Mouse (Mus musculus) kidney, postnatal 25 days (tissue): ENCODE measurements around the gene Ier3.

Experiments
- DNase-seq, 2 experiments: peaks; one replicate each; pipeline ENCODE4 v3.0.0; 2021; ENCODE audit warnings: mixed read lengths in 2 of 2

Gene Ier3

DNA sequence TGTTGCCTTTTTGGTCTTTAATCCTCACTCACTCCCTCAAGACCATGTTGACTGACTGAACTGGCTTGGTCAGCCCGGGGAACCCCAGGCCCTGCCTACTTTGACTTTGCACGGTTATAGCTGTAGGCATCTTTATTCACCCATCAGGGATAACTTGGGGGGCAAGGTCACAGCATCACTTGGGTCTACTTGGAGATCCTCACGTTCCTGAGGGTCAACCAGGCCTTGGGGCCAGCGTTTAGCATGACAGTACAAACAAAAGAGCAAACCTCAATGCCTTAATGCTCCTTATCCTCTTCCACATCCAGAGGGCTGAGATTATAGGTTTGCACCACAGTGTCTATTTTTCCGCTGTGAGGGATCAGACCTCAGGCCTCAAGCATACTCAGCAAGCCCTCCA, 9.2 kb upstream of the Ier3 start:
- peak in 1 of 2 experiments; percentile 24 for DNase-seq

DNA sequence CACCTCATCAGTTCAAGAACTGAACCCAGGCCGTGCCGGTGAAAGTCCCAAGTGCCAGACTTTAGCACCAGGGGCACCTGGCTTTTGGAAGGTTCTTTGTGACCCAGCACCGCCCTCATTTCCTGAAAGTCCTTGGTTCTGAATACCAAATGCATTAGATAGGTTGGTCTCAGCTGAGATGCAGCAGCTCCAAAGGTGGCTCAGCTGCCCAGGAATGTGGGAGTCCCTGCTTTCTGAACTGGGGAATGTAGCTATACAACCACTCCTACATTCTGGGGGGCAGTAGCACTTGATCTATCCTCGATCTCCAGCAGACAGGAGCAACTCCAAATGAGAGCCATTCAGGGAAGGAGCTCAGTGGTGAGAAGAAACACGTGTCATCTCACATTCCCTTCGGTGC, 8.7 kb upstream of the Ier3 start:
- DNase-seq: peak; percentile 13 to 61

DNA sequence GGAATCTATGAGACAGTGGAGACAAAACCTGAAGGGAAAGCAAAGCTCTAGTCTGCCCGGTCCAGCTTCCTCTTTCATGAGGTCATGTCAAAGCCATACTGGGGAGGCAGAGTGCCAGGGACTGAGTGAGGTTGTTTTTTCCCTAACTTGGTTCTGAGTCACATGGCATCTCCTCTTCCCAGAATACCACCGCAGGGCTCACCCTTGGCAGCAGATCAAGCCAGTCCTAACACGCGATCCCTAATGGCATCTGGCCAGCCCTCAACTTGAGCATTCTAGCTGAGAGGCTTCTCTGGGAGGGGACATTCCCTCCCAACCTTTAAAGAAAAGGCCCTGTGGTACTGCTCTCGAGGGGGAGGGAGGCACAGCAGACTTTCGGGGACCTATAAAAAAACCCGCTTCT, 8.2 kb upstream of the Ier3 start:
- peak; percentile 98 to 99 for DNase-seq

DNA sequence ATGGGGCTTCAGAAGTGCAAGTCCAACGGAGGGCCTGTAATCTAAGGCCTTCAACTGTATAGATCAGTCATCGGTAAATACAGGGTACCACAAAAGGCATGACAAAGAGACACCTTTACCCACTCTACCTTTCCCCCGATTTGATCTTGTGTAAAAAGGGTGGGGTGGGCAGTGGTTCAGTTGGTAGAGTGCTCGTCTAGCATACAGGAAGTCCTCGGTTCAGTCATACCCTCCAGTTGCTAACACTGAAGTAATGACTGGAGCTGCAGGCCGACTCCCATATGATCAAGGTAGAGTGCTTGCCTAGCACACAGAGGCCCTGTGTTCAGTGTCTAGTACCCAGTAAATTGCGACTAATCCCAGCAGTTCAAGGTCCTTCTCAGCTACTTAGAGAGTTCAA, 7.8 kb upstream of the Ier3 start:
- DNase-seq: no peak

DNA sequence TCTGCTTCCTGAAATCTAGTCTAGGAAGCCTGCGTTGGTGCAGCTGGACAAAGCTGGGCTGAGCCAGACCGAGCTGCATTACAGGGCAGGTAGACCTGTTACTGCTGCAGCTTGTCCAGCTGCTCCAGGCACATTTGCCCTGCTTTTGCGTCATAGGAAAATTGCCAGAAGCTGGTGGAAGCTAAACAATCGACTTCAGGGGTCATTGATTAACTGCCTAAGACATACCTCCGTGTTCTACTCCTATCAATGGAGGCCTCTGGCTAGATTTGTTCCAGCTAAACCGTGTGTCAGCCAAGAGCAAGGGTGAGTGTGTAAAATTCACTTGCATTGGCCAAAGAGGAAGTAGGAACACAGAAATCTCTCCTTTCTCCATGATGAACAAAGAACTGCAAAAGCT, 6.8 kb upstream of the Ier3 start:
- DNase-seq: peak; percentile 70 to 90

DNA sequence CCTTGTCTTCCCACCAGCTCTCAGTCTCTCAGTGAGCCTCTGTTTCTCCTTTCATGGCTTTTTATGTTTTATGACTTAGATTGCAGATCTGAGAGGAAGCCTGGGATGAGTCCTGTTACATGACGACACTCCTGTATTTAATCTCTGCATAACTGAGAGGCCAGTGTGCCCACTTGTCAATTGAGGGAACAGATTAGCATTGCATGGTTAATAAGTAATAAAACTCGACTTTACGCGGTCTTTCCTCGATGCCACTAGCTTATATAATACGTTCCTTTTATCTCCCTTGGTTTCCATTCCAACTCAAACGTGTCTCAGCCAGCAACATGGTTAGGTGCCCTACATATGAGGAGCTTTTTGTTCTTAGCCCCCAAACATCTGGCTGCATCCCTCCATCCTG, 5.6 kb upstream of the Ier3 start:
- DNase-seq: peak in 1 of 2 experiments; percentile 29

DNA sequence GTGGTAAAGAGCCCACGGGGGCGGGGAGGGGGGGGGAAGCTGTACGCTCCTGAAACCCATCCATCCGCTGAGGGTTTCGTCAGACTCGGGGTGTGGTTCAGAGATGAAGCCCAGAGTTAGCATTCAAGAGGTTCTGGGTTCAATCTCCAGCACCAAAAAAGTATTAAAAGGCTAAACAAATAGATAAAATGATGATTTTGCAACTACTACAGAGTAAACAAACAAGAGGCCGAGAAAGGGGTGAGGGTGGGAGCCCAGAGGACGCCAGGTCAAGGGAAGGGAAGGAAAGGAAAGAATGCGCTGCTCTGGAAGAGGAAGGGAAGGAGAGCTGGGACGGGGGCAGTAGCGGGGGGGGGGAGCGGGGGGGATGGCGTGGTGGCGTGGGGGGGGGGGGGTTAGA, 4.8 kb upstream of the Ier3 start:
- peak; percentile 41 to 73 for DNase-seq

DNA sequence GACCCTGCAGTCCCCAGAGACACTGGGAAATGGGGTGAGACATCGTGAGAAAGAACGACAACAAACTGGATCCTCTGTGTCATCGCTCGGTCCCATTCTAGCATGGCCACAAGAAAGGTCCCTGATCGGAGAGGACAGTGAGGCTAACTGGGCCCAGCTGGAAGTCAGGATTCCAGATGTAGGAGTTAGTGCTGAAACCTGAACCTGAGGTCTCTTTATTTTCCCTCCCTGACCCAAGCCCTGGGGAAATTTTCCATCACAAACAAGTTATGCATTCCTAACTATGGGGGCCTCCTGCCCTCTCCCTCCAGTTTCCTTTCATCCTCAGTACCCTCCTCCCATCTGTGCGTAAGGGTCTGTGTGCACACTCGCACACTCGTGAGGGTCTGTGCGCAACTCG, 4.3 kb upstream of the Ier3 start:
- DNase-seq: peak; percentile 29 to 67

DNA sequence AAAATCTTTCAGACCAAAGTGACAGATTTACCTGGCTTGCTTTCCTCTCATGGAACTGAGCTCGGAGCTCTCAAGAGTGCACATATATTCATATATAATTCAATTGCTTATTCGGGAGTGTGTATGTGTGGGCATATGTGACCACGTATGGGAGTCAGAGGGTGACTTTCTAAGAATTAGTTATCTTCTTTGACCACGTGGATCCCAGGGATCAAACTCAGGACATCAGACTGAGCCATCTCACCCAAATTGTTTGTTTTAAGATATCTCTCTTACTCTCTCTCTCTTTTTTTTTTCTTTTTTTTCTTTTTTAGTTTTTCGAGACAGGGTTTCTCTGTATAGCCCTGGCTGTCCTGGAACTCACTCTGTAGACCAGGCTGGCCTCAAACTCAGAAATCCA, 1.4 kb upstream of the Ier3 start:
- no peak for DNase-seq

DNA sequence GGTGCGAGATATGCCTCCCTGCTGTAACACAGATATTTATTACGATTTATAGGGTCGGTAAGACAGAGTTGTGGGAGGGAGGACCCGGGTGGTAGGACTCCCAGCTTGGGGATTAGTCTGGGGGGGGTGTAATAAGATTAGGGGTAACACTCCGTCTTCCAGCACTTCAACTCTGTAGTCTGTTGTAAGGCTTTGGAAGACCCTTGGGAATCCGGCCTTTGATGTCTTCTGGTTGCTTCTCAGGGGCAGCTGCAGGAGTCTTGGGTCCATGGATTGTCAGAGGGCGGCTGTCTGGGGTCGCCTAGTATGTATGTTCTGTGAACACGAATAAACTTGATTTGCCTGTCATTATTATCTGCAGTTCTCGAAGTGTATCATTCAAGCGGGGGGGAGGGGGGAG, 1.1 kb downstream of the Ier3 start:
- DNase-seq: no peak

DNA sequence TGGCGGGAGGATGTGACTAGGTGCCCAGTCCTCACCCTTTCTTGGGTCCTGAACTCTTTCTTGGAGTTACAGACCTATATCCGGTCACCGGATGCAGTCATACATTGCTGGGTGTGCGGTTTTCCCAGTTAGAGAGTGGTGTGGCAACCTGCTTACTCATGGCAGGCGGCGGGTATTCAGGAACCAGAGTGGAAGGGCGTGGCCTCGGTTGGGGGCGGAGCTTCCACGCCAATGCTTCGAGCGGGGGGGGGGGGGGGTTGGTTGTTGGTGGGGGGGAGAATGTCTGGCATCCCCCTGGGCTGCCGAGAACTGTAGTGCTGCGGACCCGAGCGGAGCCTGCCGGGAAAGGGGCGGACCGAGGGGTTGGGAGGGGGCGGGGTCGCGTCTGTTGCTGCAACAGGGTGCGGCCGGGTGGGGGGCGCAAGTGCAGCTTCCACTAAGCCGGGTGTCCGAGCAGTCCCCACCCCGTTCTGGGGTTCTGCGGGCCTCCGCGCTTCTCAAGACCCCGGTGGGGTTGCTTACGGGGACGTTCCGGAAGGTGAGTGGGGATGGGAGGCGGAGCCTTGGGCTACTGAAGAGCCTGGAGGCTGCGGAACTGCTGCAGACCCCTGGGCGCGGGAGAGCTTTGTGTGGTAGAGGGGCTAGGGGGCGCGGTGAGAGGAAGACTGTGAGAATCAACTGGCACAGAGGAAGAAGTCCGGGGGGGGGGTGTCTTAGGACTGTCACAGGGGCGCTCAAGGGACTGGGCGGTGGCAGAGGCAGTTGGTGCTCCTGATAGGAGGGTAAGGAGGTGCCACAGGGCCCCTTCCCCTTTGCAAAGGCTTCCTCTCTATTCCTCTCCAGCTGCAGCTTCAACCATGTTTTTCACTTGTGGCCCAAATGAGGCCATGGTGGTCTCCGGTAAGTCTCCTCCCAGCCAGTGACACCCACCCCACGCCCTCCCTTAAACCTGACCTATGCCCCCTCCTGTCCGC, 1.8 kb downstream of the Ier3 start, which contains the start of gene Flot1:
Flot1 (plus strand) TSS at position 267 of the 974 bp plus-strand sequence.
- peak; percentile 94 to 95 for DNase-seq

DNA sequence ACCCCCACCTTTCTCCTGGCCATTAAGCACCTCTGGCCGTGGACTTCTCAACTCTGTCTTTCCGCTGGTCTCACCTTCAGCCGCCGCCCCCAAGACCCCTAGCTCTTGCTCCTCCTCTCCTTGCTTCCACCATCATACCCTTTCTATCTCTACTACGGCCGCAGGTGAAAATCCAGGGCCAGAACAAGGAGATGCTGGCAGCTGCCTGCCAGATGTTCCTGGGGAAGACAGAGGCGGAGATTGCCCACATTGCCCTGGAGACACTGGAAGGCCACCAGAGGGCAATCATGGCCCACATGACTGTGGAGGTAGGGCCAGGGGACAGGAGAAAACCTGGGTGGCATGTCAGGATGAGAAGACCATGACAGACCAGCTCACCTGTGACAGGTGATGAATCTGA, 2.9 kb downstream of the Ier3 start:
- peak in 1 of 2 experiments; percentile 31 for DNase-seq

DNA sequence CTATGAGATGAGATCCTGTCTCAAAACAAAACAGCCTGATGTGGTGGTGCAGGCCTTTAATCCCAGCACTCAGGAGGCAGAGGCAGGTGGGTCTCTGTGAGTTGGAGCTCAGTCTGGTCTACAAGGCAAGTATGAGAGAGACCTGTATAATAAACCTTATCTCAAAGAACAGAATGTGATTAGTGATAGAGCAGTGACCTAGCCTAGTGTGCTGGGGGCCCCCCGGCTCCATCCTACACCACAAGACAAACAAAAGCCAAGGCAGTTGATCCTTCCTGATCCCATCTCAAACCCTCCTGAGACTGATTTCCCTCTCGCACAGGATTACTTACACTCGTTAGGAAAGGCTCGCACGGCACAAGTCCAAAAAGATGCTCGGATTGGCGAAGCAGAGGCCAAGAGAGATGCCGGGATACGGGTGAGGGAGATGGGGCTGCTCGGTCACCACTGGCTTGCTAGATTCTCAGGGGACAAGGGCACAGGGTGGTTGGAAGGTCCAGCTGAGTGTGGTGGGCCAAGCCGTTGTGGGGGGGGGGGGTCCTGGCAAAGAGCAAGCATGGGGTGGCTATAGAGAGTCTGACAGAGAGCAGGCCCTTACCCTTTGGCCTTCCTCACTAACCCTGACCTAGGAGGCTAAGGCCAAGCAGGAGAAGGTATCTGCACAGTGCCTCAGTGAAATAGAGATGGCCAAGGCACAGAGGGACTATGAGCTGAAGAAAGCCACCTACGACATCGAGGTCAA, 3.8 kb downstream of the Ier3 start:
- DNase-seq: no peak

DNA sequence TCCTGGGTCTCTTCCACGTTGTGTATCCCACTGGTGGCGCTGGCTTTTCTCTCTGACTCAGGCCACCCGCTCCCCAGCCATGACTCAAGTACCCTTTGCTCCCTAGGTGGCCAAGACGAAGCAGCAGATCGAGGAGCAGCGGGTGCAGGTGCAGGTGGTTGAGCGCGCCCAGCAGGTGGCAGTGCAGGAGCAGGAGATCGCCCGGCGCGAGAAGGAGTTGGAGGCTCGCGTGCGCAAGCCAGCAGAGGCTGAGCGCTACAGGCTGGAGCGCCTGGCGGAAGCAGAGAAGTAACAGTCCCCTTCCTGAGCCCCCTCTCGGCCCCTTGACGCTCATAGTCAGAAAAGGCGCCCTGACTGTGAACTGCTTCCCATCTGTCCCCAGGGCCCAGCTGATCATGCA, 8.3 kb downstream of the Ier3 start:
- peak; percentile 92 to 93 for DNase-seq

DNA sequence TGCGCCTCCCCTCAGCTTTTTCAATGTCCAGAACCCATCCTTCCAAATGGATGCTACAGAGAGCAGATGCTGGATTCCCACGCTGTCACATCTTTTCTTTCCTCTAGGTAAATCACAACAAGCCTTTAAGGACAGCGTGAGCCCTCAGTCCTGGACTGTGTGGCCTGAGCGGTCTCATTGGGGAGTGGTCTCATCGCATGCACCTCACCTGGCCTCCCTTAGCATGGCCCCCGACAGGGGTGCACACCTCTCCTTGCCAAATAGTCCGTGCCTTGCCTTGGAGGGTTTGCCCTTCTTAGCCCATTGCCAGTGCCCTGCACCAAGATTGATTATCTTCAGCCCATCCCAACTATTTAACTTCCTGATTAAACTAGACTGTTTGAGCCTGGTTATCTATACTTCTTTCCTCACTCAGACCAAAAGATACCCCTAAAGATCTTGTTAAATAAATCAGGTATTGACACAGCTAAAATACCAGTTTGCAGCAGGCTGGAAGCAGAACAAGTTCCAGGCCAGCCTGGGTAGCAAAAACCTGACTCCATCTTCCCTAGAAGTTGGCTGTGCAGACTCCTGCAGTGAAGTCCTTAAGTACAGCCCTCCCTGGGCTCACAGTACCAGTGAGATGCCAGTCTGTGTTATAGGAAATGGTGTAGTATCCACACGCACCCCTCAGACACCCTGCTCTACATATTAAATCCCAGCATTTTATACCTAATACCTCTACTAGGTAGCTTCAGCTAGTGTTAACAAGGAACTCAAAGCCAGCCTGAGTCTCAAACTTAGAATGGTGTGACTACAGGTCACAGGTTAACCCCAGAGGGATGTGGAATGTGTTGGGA, 11.1 kb downstream of the Ier3 start:
- no peak for DNase-seq

DNA sequence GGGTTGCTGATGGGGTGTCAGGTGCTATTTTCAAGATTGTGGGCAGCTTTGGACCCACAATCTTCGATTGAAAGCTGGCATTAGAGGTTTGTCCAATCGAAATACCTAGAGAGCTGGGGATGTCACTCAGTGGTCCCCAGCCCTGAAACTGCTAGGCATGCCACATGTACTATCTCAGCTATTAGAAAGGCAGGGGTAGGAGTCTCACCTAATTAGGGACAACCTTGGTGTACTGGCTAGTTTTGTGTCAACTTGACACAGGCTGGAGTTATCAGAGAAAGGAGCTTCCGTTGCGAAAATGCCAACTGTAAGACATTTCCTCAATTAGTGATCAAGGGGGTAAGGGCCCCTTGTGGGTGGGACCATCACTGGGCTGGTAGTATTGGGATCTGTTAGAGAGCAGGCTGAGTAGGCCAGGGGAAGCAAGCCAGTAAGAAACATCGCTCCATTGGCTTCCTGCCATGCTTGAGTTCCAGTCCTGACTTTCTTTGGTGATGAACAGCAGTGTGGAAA, 11.8 kb downstream of the Ier3 start:
- DNase-seq: peak in 1 of 2 experiments; percentile 35

DNA sequence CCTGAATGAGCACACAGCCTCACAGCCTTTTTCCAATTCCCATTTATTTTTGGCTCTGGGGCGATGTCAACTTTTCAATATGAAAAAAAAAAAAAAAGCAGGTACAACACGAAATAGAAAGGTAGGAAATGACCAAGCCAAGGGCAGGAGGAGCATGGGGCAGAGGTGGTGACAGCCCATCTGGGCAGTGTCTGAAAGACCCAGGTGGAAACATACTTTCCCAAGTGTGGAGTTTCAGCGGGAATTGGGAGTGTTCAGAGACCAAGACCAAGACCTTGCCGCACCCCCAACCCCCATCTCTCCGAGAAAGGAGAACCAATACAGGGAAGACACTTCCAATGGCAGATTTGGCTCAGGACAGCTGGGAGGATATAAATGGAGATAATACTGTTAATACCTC, 12.4 kb downstream of the Ier3 start:
- no peak for DNase-seq

DNA sequence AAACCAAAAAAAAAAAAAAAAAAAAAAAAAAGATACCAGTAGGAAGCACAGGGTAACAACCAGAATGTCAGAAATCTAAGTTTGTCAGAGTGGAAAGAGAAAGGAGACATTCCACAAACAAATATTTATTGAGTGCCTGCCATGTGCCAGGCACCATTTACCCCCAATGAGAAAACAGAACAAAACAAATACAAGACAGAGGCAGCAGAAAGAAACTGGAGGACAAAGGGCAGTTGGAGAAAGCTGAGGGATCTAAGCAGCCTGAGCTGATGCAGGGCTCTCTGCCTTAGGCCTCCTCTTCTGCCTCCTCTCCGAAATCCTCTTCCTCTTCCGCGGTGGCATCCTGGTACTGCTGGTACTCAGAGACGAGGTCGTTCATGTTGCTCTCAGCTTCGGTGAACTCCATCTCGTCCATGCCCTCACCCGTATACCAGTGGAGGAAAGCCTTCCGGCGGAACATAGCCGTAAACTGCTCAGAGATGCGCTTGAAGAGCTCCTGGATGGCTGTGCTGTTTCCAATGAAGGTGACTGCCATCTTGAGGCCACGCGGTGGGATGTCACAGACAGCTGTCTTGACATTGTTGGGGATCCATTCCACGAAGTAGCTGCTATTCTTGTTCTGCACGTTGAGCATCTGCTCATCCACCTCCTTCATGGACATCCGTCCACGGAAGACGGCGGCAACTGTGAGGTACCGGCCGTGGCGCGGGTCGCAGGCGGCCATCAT, 13.4 kb downstream of the Ier3 start:
- DNase-seq: no peak

DNA sequence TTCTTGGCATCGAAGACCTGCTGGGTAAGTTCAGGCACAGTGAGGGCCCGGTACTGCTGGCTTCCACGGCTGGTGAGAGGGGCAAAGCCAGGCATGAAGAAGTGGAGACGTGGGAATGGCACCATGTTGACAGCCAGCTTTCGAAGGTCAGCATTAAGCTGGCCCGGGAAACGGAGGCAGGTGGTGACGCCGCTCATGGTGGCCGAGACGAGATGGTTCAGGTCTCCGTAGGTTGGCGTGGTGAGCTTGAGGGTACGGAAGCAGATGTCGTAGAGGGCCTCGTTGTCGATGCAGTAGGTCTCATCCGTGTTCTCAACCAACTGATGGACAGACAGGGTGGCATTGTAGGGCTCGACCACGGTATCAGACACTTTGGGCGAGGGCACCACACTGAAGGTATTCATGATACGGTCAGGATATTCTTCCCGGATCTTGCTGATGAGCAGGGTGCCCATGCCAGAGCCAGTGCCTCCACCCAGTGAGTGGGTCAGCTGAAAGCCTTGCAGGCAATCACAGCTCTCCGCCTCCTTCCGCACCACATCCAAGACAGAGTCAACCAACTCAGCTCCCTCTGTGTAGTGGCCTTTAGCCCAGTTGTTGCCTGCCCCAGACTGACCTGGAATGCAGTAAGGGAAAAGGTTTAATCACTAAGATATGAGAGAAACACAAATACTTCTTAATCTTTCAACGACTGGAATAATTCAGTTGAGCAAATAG, 14.1 kb downstream of the Ier3 start:
- DNase-seq: peak; percentile 24 to 74

DNA sequence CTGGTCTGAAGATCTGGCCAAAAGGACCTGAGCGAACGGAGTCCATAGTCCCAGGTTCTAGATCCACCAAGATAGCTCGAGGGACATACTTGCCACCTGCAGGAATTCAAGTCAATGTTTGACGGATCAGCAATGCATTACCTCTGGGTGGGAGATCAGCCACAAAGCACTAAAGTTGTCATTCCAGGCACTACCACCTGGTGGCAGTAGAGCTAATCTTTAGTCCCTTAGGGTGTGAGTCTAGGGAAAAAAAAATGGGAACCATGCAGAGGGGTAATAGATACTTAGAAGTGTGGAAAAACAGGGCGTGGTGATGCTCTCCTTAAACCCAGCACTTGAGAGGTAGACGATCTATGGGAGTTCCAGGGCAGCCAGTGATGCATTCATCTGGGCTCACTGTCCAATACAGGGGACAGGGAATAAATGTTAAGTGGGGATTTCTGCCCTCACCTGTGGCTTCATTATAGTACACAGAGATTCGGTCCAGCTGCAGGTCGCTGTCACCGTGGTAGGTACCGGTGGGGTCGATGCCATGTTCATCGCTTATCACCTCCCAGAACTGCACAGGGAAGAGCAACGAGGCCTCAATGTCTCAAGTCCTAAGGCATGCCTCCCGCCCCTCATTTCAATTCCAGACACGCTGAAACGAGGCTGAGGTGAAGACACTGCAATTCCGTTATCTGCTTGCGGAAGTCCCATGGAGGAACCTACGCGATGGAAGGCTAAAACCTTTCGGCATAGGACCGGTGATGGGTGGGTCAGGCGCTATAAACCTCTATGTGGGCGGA, 14.9 kb downstream of the Ier3 start:
- DNase-seq: peak; percentile 90 to 96
